Mouse (Mus musculus) neural tube, embryonic 11.5 days (tissue): ENCODE results near the gene Arxes2. TPM values are rescaled to one million over a fixed set of nuclear protein-coding genes. Genes with fewer than 3 reads are reported as not detected.
A peak's percentile ranks its signal among the peaks of the same experiment; 100 is the strongest.
"Not testable (repeated sequence)": the region's sequence is repeated elsewhere in the genome, so short reads cannot be mapped to it uniquely, and the experiment has no call there.

Source experiments
- ATAC-seq: fragments of 200-750 bp; cut with Nextera tagmentation; 2 replicates; pipeline ENCODE4 v1.8.0; 2017; ENCODE audit warnings: moderate number of reproducible peaks, mild to moderate bottlenecking, moderate TSS enrichment, moderate library complexity; ENCODE audit not compliant: insufficient read depth, low FRiP score, low TSS enrichment
- DNase-seq: peaks from one replicate; pipeline ENCODE4 v3.0.0-alpha.2; 2015; ENCODE audit warnings: low spot score
- H3K27ac ChIP-seq: fragments of 300-500 bp; sonication (generic); 2 replicates; pipeline ENCODE4 v1.5.1; 2014; ENCODE audit warnings: low read depth, mild to moderate bottlenecking, low read length
- H3K27me3 ChIP-seq: fragments of 300-500 bp; sonication (generic); 2 replicates; pipeline ENCODE4 v1.6.1; 2014; ENCODE audit warnings: mild to moderate bottlenecking, low read length, mixed read lengths; ENCODE audit not compliant: control insufficient read depth, insufficient read depth
- H3K36me3 ChIP-seq: fragments of 300-500 bp; sonication (generic); 2 replicates; pipeline ENCODE4 v1.6.1; 2014; ENCODE audit warnings: mild to moderate bottlenecking, low read length, moderate library complexity, mixed read lengths; ENCODE audit not compliant: control insufficient read depth, insufficient read depth
- H3K4me1 ChIP-seq: fragments of 300-500 bp; sonication (generic); 2 replicates; pipeline ENCODE4 v1.6.1; 2014; ENCODE audit warnings: low read length, mixed read lengths; ENCODE audit not compliant: control insufficient read depth, insufficient read depth
- H3K4me2 ChIP-seq: fragments of 300-500 bp; sonication (generic); 2 replicates; pipeline ENCODE4 v1.6.1; 2014; ENCODE audit warnings: low read depth, mild to moderate bottlenecking, moderate library complexity
- H3K4me3 ChIP-seq: fragments of 300-500 bp; sonication (generic); 2 replicates; pipeline ENCODE4 v1.5.1; 2014; ENCODE audit warnings: low read depth, low read length
- H3K9ac ChIP-seq: fragments of 300-500 bp; sonication (generic); 2 replicates; pipeline ENCODE4 v1.6.1; 2014; ENCODE audit warnings: mild to moderate bottlenecking, low read length
- H3K9me3 ChIP-seq: fragments of 300-500 bp; sonication (generic); 2 replicates; pipeline ENCODE4 v1.6.1; 2016; ENCODE audit warnings: low read length; ENCODE audit not compliant: control insufficient read depth
- WGBS: fragments of 180-500 bp; shearing (Covaris S2); extraction: QIAGEN DNeasy Blood & Tissue Kit; methylation state at CpG from one replicate; pipeline ENCODE4 v1.1.7; 2014; 5-methylcytosine and 5-hydroxymethylcytosine counted together
- polyA plus RNA-seq: library from polyadenylated mRNA; unstranded; fragments of >200 nt; fragmentation: Nextera tagmentation; extraction: Ambion mirVana; gene quantifications from 2 replicates; pipeline ENCODE4 v1.2.1, GENCODE M21; 2014

The Arxes2 gene
- polyA plus RNA-seq, 1 experiment from 2014 or later, result 109 TPM

DNA sequence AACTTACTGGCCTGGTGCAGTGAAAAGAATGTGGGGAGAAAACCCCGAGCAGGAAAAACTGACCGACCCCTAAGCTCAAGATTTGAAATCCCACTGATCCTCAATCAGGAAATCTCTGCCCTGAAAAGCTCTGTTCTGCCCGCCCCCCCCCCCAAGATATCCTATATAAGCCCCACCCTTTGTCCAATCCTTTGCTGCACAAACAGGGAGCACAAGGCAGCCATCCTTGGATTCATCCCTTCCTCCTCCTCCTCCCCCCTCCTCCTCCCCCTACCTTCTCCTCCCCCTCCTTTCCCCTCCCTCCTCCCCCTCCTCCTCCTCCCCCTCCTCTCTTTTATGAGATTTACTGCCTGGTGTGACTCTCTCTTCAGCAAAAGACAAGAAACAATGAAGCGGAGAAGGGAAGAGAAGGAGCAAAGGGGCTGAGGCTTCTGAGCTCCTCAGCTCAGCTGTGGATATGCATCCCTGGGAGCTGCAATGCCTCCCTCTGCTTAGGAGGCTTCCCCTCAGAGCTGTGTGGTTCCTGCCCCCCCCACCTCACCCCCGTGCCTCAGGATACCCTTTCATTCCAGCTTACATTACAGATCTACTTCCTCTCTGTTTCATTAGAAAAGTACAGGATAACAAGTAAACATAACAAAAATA lies 13.7 kb downstream of the Arxes2 start:
- no peak overlapping the region for H3K4me2 ChIP-seq
- H3K27ac ChIP-seq, result no peak overlapping the region
- H3K9ac ChIP-seq, result no peak overlapping the region
- H3K4me1 ChIP-seq, result no peaks in the 10 kb centered on the region
- H3K4me3 ChIP-seq, result no peak overlapping the region
- no peaks in the 10 kb centered on the region for H3K36me3 ChIP-seq
- H3K9me3 ChIP-seq, result no peaks in the 10 kb centered on the region
- H3K27me3 ChIP-seq, result no peaks in the 10 kb centered on the region
- DNase-seq (no peak), ATAC-seq (peak; percentile 75)
- WGBS, result 46% methylated on average over 4 of the region's 5 CpGs

DNA sequence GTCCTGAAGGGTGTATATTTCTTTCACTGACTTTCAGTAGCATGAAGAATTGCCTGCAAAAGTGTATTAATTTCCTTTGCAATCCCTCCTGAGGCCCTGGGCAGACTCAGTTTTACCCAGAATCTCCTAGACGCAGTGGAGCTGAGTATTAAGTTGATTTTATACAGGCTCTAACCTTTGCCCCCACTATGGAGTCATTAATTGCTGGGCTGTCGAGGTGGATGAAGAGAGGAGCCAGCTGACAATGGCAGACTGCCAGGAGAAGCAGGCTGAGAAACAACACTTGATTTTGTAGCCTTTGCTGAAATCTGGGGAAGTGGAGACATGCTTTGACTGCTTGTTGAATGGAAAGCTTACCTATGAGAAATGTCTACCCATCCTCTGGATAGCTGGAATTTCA lies 20.8 kb downstream of the Arxes2 start:
- no peak for DNase-seq
- WGBS, result 25% methylated on average over 2 of the region's 2 CpGs
- ATAC-seq, result no peak

DNA sequence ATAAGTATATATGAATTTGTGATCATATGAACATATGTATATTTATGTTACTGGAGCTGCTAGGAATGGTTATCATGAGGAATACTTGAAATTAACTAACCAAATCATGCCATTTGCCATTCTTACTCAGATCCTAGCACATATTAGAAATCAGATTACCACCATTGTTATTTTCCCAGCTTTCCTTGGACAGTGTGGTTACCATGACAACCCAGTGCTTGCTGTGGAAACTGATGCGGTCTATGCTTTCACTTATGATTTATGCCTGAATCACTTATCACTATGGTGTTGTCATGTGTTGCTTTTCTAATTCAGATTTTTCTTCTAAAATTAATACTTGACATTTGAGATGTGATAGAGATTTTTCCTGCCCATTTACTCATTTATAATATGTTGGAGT lies 36.7 kb downstream of the Arxes2 start:
- no peak overlapping the region for H3K9ac ChIP-seq
- WGBS, result 67% methylated on average over 1 of the region's 1 CpGs

More for the DNA sequence above, 20.8 kb downstream of the Arxes2 start:
- Histone ChIP-seq H3K4me2 (no peak overlapping the region), H3K9ac (no peak overlapping the region), H3K4me1 (no peaks in the 10 kb centered on the region), H3K9me3 (no peaks in the 10 kb centered on the region), H3K27ac (no peak overlapping the region), H3K4me3 (no peak overlapping the region), H3K36me3 (no peaks in the 10 kb centered on the region), H3K27me3 (no peaks in the 10 kb centered on the region)

DNA sequence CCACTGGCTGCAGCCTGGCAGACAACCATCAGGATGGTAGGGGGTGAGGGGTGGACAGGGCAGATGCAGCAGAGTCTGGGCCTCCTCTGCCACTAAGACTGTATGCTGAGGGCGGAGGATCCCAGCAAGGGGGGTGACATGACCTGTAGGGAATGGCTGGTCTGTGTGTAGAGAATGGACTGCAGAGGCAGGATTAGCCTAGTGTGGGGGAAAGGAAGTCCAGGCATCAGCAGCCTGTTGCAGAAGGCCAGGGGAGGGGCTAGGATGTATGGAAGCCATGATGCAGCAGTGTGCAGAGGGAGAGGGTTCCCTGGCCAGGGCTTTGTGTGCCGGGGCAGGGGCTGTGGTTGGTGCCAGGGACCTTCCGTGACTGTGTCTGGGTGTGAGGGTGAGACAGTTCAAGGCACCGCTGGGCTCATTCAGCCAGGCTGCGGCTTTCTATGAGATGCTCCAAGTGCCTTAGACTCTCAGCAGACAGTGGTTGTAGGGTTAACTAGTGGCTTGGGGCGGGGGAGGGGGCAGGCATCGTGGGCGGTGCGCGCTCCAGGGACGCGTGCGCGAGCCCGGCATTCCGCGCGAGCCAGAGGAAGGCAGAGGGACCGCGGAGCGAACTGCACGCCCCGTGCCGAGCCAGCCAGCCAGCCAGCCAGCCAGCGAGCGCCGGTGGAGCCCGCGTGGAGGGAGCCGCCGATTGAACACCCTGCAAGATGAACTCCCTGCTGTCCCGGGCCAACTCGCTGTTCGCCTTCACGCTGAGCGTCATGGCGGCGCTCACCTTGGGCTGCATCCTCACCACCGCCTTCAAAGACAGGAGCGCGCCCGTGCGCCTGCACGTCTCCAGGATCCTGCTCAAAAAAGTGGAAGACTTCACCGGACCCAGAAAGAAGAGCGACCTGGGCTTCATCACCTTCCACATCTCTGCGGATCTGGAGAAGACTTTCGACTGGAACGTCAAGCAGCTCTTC lies 39.5 kb downstream of the Arxes2 start, which contains the start of gene Arxes1:
Gene Arxes1 (plus strand): TSS at position 569 of the 965 bp plus-strand sequence.
- H3K36me3 ChIP-seq, H3K4me1 ChIP-seq, H3K9ac ChIP-seq, H3K9me3 ChIP-seq, H3K27ac ChIP-seq, H3K27me3 ChIP-seq, DNase-seq: not testable (repeated sequence)
- ATAC-seq, result peak; percentile 91
- Histone ChIP-seq H3K4me3 (peak within 1 kb of the TSS; percentile 11; the same call in 1 of the 2 replicates), H3K4me2 (peak within 1 kb of the TSS; percentile 34)
- WGBS, result 19% methylated on average over 14 of the region's 49 CpGs

More for the DNA sequence above, 36.7 kb downstream of the Arxes2 start:
- DNase-seq, result no peak
- Histone ChIP-seq H3K36me3 (no peaks in the 10 kb centered on the region), H3K27ac (no peak overlapping the region), H3K9me3 (no peaks in the 10 kb centered on the region), H3K4me3 (no peak overlapping the region), H3K4me1 (no peaks in the 10 kb centered on the region), H3K4me2 (no peak overlapping the region), H3K27me3 (no peaks in the 10 kb centered on the region)
- ATAC-seq, result no peak

DNA sequence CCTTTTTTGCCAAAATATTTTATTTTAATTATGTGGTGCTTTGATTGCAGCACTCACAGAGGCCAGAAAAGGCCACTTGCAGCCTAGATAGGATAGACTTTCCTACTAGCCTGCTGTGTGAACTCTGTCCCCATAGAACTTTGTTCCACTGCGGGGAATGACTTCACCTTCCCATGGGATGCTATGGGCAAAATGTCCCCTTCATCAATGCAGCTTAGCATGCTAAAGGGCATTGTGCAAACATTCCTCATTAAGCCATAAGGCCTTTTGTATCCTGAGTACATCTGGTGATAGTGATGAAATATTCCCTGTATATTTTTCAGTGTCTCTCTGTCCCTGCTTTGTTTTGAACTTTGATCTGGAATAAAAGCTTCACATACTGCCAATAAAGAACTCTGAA lies 50.1 kb downstream of the Arxes2 start:
- no peak overlapping the region for H3K4me2 ChIP-seq
- no peaks in the 10 kb centered on the region for H3K9me3 ChIP-seq
- ATAC-seq, result no peak
- no peak overlapping the region for H3K27ac ChIP-seq
- DNase-seq, result no peak
- no peaks in the 10 kb centered on the region for H3K27me3 ChIP-seq
- no peak overlapping the region for H3K9ac ChIP-seq
- no peak overlapping the region for H3K4me3 ChIP-seq
- H3K36me3 ChIP-seq, result no peaks in the 10 kb centered on the region
- WGBS, result 82% methylated on average over 1 of the region's 1 CpGs
- no peaks in the 10 kb centered on the region for H3K4me1 ChIP-seq

Other genes with a start within 250 kb of the Arxes2 start
- 67.8 and 72.4 TPM in 2 replicates for gene Bhlhb9, start 196.2 kb upstream of the Arxes2 start, polyA plus RNA-seq
- 42.4 and 45.1 TPM in 2 replicates for gene Gprasp2, start 154.8 kb upstream of the Arxes2 start, polyA plus RNA-seq
- gene Arxes1, start 39.5 kb downstream of the Arxes2 start, polyA plus RNA-seq, result 42.7 and 44.7 TPM in 2 replicates
- 273 and 298 TPM in 2 replicates for gene Bex2, start 74.4 kb downstream of the Arxes2 start, polyA plus RNA-seq
- gene Nxf3, start 91.4 kb downstream of the Arxes2 start, polyA plus RNA-seq, result not detected in 2 replicates
- 65.6 and 70.7 TPM in 2 replicates for gene Bex4, start 145.2 kb downstream of the Arxes2 start, polyA plus RNA-seq
- gene Tceal8, start 178.5 kb downstream of the Arxes2 start, polyA plus RNA-seq, result 201 and 224 TPM in 2 replicates
- gene Tceal5, start 210.1 kb downstream of the Arxes2 start, polyA plus RNA-seq, result 1.4 and 4.3 TPM in 2 replicates
- gene Tceal7, start 221.0 kb downstream of the Arxes2 start, polyA plus RNA-seq, result 4.0 and 5.6 TPM in 2 replicates
- 111 and 118 TPM in 2 replicates for gene Bex1, start 221.7 kb downstream of the Arxes2 start, polyA plus RNA-seq